Mouse (Mus musculus) heart, embryonic 10.5 days (tissue): ENCODE results near the gene Cer1. TPM values are rescaled to one million over a fixed set of nuclear protein-coding genes. Genes with fewer than 3 reads are reported as not detected.
A peak's percentile ranks its signal among the peaks of the same experiment; 100 is the strongest.

Source experiments
- DNase-seq: peaks from one replicate; pipeline ENCODE4 v3.0.0-alpha.2; 2017; ENCODE audit warnings: low spot score
- H3K27ac ChIP-seq: fragments of 300-500 bp; sonication (generic); 2 replicates; pipeline ENCODE4 v1.5.1; 2016; ENCODE audit warnings: mild to moderate bottlenecking
- H3K27me3 ChIP-seq: fragments of 300-500 bp; sonication (generic); 2 replicates; pipeline ENCODE4 v1.6.1; 2016; ENCODE audit warnings: mild to moderate bottlenecking; ENCODE audit not compliant: poor library complexity, insufficient read depth, severe bottlenecking
- H3K36me3 ChIP-seq: fragments of 300-500 bp; sonication (generic); 2 replicates; pipeline ENCODE4 v1.6.1; 2016; ENCODE audit warnings: mild to moderate bottlenecking, moderate library complexity
- H3K4me1 ChIP-seq: fragments of 300-500 bp; sonication (generic); 2 replicates; pipeline ENCODE4 v1.6.1; 2016; ENCODE audit warnings: mild to moderate bottlenecking
- H3K4me3 ChIP-seq: fragments of 300-500 bp; sonication (generic); 2 replicates; pipeline ENCODE4 v1.5.1; 2016; ENCODE audit warnings: mild to moderate bottlenecking, moderate library complexity
- H3K9me3 ChIP-seq: fragments of 300-500 bp; sonication (generic); 2 replicates; pipeline ENCODE4 v1.6.1; 2016; ENCODE audit warnings: mild to moderate bottlenecking, moderate library complexity
- WGBS: fragments of 180-500 bp; shearing (Covaris S2); methylation state at CpG from one replicate; pipeline ENCODE4 v1.1.7; 2016; 5-methylcytosine and 5-hydroxymethylcytosine counted together
- polyA plus RNA-seq: library from polyadenylated mRNA; unstranded; fragments of >200 nt; fragmentation: Nextera tagmentation; extraction: Ambion mirVana; gene quantifications from 2 replicates; pipeline ENCODE4 v1.2.1, GENCODE M21; 2016

The Cer1 gene
- polyA plus RNA-seq, 1 experiment from 2014 or later, result not detected

GRCm38 (mm10) chr4:82867731-82868445, 17.1 kb downstream of the Cer1 start:
- H3K9me3 ChIP-seq, result no peaks in the 10 kb centered on the region
- no peaks in the 10 kb centered on the region for H3K27me3 ChIP-seq
- no peak for DNase-seq
- no peaks in the 10 kb centered on the region for H3K36me3 ChIP-seq
- H3K27ac ChIP-seq, result no peak overlapping the region
- H3K4me3 ChIP-seq, result no peak overlapping the region
- no peaks in the 10 kb centered on the region for H3K4me1 ChIP-seq
- 81% methylated on average over 5 of the region's 5 CpGs for WGBS

GRCm38 (mm10) chr4:82867111-82867510, 17.8 kb downstream of the Cer1 start:
- Histone ChIP-seq H3K36me3 (no peaks in the 10 kb centered on the region), H3K27ac (no peak overlapping the region), H3K4me3 (no peak overlapping the region), H3K9me3 (no peaks in the 10 kb centered on the region), H3K27me3 (no peaks in the 10 kb centered on the region), H3K4me1 (no peaks in the 10 kb centered on the region)
- no peak for DNase-seq
- WGBS, result 52% methylated on average over 4 of the region's 4 CpGs

GRCm38 (mm10) chr4:82864974-82865699, 19.8 kb downstream of the Cer1 start:
- no peaks in the 10 kb centered on the region for H3K36me3 ChIP-seq
- no peaks in the 10 kb centered on the region for H3K4me1 ChIP-seq
- H3K27ac ChIP-seq, result no peak overlapping the region
- no peak for DNase-seq
- 77% methylated on average over 8 of the region's 8 CpGs for WGBS
- H3K9me3 ChIP-seq, result no peaks in the 10 kb centered on the region
- no peak overlapping the region for H3K4me3 ChIP-seq
- H3K27me3 ChIP-seq, result no peaks in the 10 kb centered on the region

GRCm38 (mm10) chr4:82863316-82863715, 21.6 kb downstream of the Cer1 start:
- Histone ChIP-seq H3K27me3 (no peaks in the 10 kb centered on the region), H3K4me1 (peaks cover 8% of the 10 kb centered on the region; the same call in 1 of the 2 replicates), H3K36me3 (no peaks in the 10 kb centered on the region), H3K4me3 (no peak overlapping the region), H3K9me3 (no peaks in the 10 kb centered on the region), H3K27ac (no peak overlapping the region)
- 90% methylated on average over 8 of the region's 8 CpGs for WGBS
- DNase-seq, result no peak

- Histone ChIP-seq H3K4me3 (no peak overlapping the region), H3K27me3 (no peaks in the 10 kb centered on the region), H3K4me1 (peaks cover 8% of the 10 kb centered on the region; the same call in 1 of the 2 replicates), H3K27ac (no peak overlapping the region), H3K9me3 (no peaks in the 10 kb centered on the region), H3K36me3 (no peaks in the 10 kb centered on the region)
- 83% methylated on average over 2 of the region's 2 CpGs for WGBS
- DNase-seq, result no peak
Observed at GRCm38 (mm10) chr4:82861451-82861850, 23.5 kb downstream of the Cer1 start.

- H3K9me3 ChIP-seq, result no peaks in the 10 kb centered on the region
- H3K27ac ChIP-seq, result no peak overlapping the region
- DNase-seq, result no peak
- H3K4me3 ChIP-seq, result no peak overlapping the region
- no peaks in the 10 kb centered on the region for H3K27me3 ChIP-seq
- H3K36me3 ChIP-seq, result no peaks in the 10 kb centered on the region
- WGBS, result 37% methylated on average over 3 of the region's 3 CpGs
- H3K4me1 ChIP-seq, result peaks cover 8% of the 10 kb centered on the region; the same call in 1 of the 2 replicates
Observed at GRCm38 (mm10) chr4:82860566-82860965, 24.4 kb downstream of the Cer1 start.

GRCm38 (mm10) chr4:82859131-82860125, 25.5 kb downstream of the Cer1 start, which contains the start of gene Zdhhc21:
Zdhhc21 (minus strand) TSS chr4:82859958.
- Histone ChIP-seq H3K27ac (peak within 1 kb of the TSS; percentile 97), H3K36me3 (no peaks in the 10 kb centered on the region), H3K9me3 (no peaks in the 10 kb centered on the region), H3K4me1 (peaks cover 9% of the 10 kb centered on the region; the same call in 1 of the 2 replicates), H3K27me3 (no peaks in the 10 kb centered on the region), H3K4me3 (peak within 1 kb of the TSS; percentile 91)
- DNase-seq, result peak; percentile 85
- WGBS, result under 1% methylated on average over 80 of the region's 82 CpGs

- Histone ChIP-seq H3K9me3 (no peaks in the 10 kb centered on the region), H3K4me1 (peaks cover 13% of the 10 kb centered on the region; the same call in 1 of the 2 replicates), H3K4me3 (peak overlapping the region; percentile 91), H3K27ac (peak overlapping the region; percentile 97), H3K36me3 (no peaks in the 10 kb centered on the region), H3K27me3 (no peaks in the 10 kb centered on the region)
- WGBS, result 32% methylated on average over 4 of the region's 4 CpGs
- DNase-seq, result no peak
Observed at GRCm38 (mm10) chr4:82858431-82859010, 26.4 kb downstream of the Cer1 start.

GRCm38 (mm10) chr4:82856986-82857385, 28.0 kb downstream of the Cer1 start:
- no peak for DNase-seq
- WGBS, result 86% methylated on average over 3 of the region's 3 CpGs
- Histone ChIP-seq H3K36me3 (0 out of 2 replicates have a peak, but pooled peaks cover 7% of the 10 kb centered on the region), H3K27me3 (no peaks in the 10 kb centered on the region), H3K4me1 (peaks cover 15% of the 10 kb centered on the region; the same call in 1 of the 2 replicates), H3K4me3 (no peak overlapping the region), H3K27ac (no peak overlapping the region), H3K9me3 (no peaks in the 10 kb centered on the region)

- Histone ChIP-seq H3K27me3 (no peaks in the 10 kb centered on the region), H3K36me3 (0 out of 2 replicates have a peak, but pooled peaks cover 7% of the 10 kb centered on the region), H3K4me1 (peaks cover 27% of the 10 kb centered on the region), H3K9me3 (no peaks in the 10 kb centered on the region), H3K4me3 (no peak overlapping the region), H3K27ac (no peak overlapping the region)
- no peak for DNase-seq
- 85% methylated on average over 2 of the region's 2 CpGs for WGBS
Observed at GRCm38 (mm10) chr4:82853809-82854208, 31.1 kb downstream of the Cer1 start.

GRCm38 (mm10) chr4:82848552-82849234, 36.3 kb downstream of the Cer1 start:
- peaks cover 27% of the 10 kb centered on the region for H3K4me1 ChIP-seq
- no peaks in the 10 kb centered on the region for H3K9me3 ChIP-seq
- no peaks in the 10 kb centered on the region for H3K27me3 ChIP-seq
- H3K27ac ChIP-seq, result peak overlapping the region; percentile 75; the same call in 1 of the 2 replicates
- no peak overlapping the region for H3K4me3 ChIP-seq
- DNase-seq, result no peak
- 25% methylated on average over 5 of the region's 5 CpGs for WGBS
- peaks cover 20% of the 10 kb centered on the region; the same call in 1 of the 2 replicates for H3K36me3 ChIP-seq
